Mouse (Mus musculus): Measurements from ENCODE around the gene Atg4a-ps. TPM values are rescaled to one million over a fixed set of nuclear protein-coding genes. Genes with fewer than 3 reads are reported as not detected.

The Atg4a-ps gene
- polyA plus RNA-seq, 1 experiment from 2014 or later, result 0.09 TPM

DNA sequence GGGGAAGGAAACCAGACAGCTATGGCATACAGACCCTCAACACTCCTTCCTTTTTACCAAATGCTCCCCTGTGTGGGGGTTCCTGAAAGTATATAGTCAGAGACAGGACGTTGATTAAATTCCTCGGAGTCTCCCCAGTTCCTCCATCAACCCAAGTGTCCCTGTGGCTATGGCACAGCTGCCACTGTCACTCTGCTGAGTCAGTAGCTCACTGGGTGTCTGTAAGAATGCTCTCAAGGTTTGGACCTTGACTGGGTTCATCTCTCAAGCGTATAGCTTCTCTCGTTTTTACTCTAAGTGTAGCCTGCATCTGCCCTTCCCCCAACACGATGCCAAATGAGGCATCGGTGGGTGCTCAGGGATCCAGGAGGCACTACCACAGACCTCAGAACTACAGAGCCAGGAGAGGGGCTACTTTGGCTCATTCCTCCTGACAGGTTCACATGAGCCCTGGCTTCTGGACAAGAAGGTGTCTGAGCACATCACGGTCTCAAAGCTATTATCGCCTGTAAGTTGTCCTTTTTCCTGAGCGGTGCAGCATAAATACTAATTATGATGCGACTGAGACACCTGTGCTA, 21.9 kb downstream of the Atg4a-ps start:
- no peaks in the 10 kb centered on the region for H3K27me3 ChIP-seq (ENCODE audit: control insufficient read depth, insufficient read depth, low read length)
- H3K36me3 ChIP-seq (ENCODE audit: control insufficient read depth, insufficient read depth, low read length), result no peaks in the 10 kb centered on the region
- H3K9me3 ChIP-seq (replicated peaks; ENCODE audit: control insufficient read depth, low read length), result no peaks in the 10 kb centered on the region; the same call in 1 of the 2 replicates
- H3K4me1 ChIP-seq (ENCODE audit: control insufficient read depth, insufficient read depth, low read length), result no peaks in the 10 kb centered on the region
- ATAC-seq (replicated peaks; ENCODE audit: insufficient number of reproducible peaks, low FRiP score, low TSS enrichment), result no peak
- H3K4me3 ChIP-seq (ENCODE audit: low read depth, low read length), result no peak overlapping the region
- WGBS (ENCODE audit: insufficient replicate concordance), result 83% methylated on average over 10 of the region's 10 CpGs
- H3K9ac ChIP-seq (ENCODE audit: low read depth, low read length), result no peak overlapping the region
- H3K4me2 ChIP-seq, result no peak overlapping the region
- no peak overlapping the region for H3K27ac ChIP-seq (ENCODE audit: low read depth, low read length)

DNA sequence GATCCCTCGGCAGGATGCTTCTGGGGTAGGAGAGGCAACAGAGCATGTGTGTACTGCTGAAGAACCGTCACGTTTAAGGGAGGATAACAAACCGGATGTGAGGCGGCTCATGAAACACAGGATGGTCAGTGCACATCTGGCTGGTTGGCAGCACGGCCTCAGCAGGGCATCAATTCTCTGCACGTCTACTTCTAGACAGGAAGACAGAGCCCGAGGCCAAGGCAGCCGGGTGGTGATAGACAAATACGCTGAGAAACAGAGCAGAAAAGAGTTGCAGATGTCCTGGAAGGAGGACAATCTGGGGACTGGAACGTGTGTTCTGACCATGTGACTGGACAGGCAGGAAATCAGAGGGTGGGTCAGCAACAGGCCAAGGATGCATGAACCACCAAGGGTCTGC, 25.8 kb downstream of the Atg4a-ps start:
- 60% methylated on average over 11 of the region's 11 CpGs for WGBS (ENCODE audit: insufficient replicate concordance)
- H3K9ac ChIP-seq (ENCODE audit: low read depth, low read length), result no peak overlapping the region
- H3K4me1 ChIP-seq (ENCODE audit: control insufficient read depth, insufficient read depth, low read length), result no peaks in the 10 kb centered on the region
- no peaks in the 10 kb centered on the region for H3K27me3 ChIP-seq (ENCODE audit: control insufficient read depth, insufficient read depth, low read length)
- no peaks in the 10 kb centered on the region for H3K36me3 ChIP-seq (ENCODE audit: control insufficient read depth, insufficient read depth, low read length)
- H3K9me3 ChIP-seq (replicated peaks; ENCODE audit: control insufficient read depth, low read length), result no peaks in the 10 kb centered on the region
- no peak overlapping the region for H3K4me3 ChIP-seq (ENCODE audit: low read depth, low read length)
- no peak for ATAC-seq (replicated peaks; ENCODE audit: insufficient number of reproducible peaks, low FRiP score, low TSS enrichment)
- H3K4me2 ChIP-seq, result no peak overlapping the region
- H3K27ac ChIP-seq (ENCODE audit: low read depth, low read length), result no peak overlapping the region

DNA sequence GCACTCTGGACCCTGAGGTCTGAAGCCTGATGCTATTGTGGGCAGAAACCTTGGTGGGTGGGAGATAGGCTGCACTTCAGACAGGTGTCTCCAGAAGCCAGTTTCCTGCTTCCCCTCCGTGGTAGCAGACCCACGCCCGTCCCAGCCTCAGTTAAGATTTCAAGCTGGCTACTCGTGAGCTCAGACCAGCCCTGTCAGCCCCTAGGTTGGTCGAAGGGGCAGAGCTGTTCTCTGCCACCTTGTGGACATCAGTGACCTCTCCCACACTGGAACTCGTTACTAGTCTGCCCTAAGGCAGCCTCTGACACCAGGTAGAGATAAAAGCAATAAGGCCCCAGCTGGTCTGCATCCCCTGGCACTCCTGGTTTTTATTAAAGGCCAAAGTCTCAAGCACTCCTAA, 28.9 kb downstream of the Atg4a-ps start:
- 27% methylated on average over 6 of the region's 6 CpGs for WGBS (ENCODE audit: insufficient replicate concordance)

DNA sequence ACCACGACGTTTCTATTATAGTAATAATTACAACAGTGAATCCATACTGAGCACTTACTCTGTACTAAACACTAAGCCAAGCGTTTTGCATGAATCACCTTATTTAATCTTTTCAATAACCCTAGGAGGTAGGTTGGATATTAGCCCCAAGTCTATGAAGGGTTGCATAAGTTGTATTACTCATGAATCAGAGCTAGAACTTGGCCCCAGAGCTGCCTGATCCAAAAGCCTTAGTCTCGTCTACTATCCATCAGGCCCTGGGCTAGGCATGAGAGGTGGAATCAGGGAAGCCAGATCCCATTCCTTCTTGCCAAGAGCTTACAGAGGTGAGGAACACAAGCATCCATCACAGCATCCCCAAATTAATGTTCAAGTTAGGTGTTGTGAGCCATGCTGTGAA, 30.2 kb downstream of the Atg4a-ps start:
- Histone ChIP-seq H3K4me3 (ENCODE audit: low read depth, low read length) (no peak overlapping the region), H3K4me2 (no peak overlapping the region), H3K9ac (ENCODE audit: low read depth, low read length) (no peak overlapping the region), H3K9me3 (replicated peaks; ENCODE audit: control insufficient read depth, low read length) (no peaks in the 10 kb centered on the region), H3K27ac (ENCODE audit: low read depth, low read length) (no peak overlapping the region), H3K36me3 (ENCODE audit: control insufficient read depth, insufficient read depth, low read length) (no peaks in the 10 kb centered on the region), H3K27me3 (ENCODE audit: control insufficient read depth, insufficient read depth, low read length) (no peaks in the 10 kb centered on the region), H3K4me1 (ENCODE audit: control insufficient read depth, insufficient read depth, low read length) (no peaks in the 10 kb centered on the region)
- no peak for ATAC-seq (replicated peaks; ENCODE audit: insufficient number of reproducible peaks, low FRiP score, low TSS enrichment)
- WGBS (ENCODE audit: insufficient replicate concordance), result 76% methylated on average over 4 of the region's 4 CpGs

More for the DNA sequence above, 28.9 kb downstream of the Atg4a-ps start:
- Histone ChIP-seq H3K36me3 (ENCODE audit: control insufficient read depth, insufficient read depth, low read length) (no peaks in the 10 kb centered on the region), H3K27ac (ENCODE audit: low read depth, low read length) (no peak overlapping the region), H3K4me1 (ENCODE audit: control insufficient read depth, insufficient read depth, low read length) (no peaks in the 10 kb centered on the region), H3K4me2 (no peak overlapping the region), H3K27me3 (ENCODE audit: control insufficient read depth, insufficient read depth, low read length) (no peaks in the 10 kb centered on the region), H3K4me3 (ENCODE audit: low read depth, low read length) (no peak overlapping the region), H3K9me3 (replicated peaks; ENCODE audit: control insufficient read depth, low read length) (no peaks in the 10 kb centered on the region), H3K9ac (ENCODE audit: low read depth, low read length) (no peak overlapping the region)
- no peak for ATAC-seq (replicated peaks; ENCODE audit: insufficient number of reproducible peaks, low FRiP score, low TSS enrichment)

DNA sequence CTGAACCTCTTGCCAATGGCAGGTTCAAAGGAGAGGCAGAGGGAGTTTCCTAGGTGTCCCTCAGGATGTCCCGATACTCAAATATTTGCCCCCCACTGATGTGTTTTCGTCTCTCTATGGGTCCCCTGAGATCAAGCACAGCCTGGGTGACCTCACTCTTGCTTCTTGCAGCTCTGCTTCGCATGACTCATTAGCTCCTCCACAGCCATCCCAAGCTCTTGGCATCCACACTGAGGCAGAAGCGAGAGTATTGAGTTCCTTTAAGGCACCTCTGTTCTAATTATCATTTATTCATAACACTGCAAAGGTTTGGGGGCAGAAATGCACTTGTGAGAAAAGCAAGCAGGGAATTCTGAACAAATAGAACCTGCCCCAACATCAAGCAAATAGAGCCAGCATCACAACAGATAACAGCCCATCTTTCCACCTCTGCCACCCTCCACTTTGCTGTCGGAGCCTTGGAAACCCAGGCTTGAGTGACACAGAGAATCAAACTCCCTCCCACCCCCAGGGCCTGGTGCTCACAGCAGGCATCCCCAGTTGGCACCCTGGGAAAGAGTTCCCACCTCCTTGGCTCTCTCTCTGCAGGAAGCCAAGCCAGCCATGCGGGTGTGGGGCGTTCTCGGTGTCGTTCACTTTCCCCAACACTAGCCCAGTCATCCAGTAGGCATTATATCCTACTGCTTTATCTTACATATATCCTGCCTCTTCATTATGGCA, 33.1 kb downstream of the Atg4a-ps start:
- H3K4me2 ChIP-seq, result no peak overlapping the region
- no peak overlapping the region for H3K4me3 ChIP-seq (ENCODE audit: low read depth, low read length)
- H3K36me3 ChIP-seq (ENCODE audit: control insufficient read depth, insufficient read depth, low read length), result no peaks in the 10 kb centered on the region
- H3K27ac ChIP-seq (ENCODE audit: low read depth, low read length), result no peak overlapping the region
- no peaks in the 10 kb centered on the region for H3K4me1 ChIP-seq (ENCODE audit: control insufficient read depth, insufficient read depth, low read length)
- ATAC-seq (replicated peaks; ENCODE audit: insufficient number of reproducible peaks, low FRiP score, low TSS enrichment), result no peak
- H3K9me3 ChIP-seq (replicated peaks; ENCODE audit: control insufficient read depth, low read length), result no peaks in the 10 kb centered on the region
- 50% methylated on average over 9 of the region's 9 CpGs for WGBS (ENCODE audit: insufficient replicate concordance)
- no peak overlapping the region for H3K9ac ChIP-seq (ENCODE audit: low read depth, low read length)
- H3K27me3 ChIP-seq (ENCODE audit: control insufficient read depth, insufficient read depth, low read length), result no peaks in the 10 kb centered on the region

DNA sequence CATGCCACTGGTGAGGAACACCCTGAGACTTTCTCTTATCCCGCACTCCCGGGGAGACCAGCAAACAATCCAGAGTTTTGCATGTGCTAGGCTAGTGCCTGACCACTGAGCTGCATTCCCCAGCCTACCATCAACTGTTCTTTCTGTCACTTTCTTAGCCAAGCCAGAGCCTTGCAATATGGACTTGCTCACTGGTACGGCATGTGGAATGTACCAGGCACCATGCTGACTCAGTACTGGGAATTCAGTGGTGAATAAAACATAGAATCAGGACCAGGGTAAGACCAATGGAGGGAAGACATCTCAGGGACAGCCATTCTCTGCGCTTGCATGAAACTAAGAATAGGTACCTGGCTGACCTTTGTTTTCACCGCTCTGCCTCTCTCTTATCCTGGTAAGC, 35.6 kb downstream of the Atg4a-ps start:
- no peak for ATAC-seq (replicated peaks; ENCODE audit: insufficient number of reproducible peaks, low FRiP score, low TSS enrichment)
- no peaks in the 10 kb centered on the region for H3K27me3 ChIP-seq (ENCODE audit: control insufficient read depth, insufficient read depth, low read length)
- no peaks in the 10 kb centered on the region for H3K9me3 ChIP-seq (replicated peaks; ENCODE audit: control insufficient read depth, low read length)
- no peak overlapping the region for H3K4me3 ChIP-seq (ENCODE audit: low read depth, low read length)
- no peak overlapping the region for H3K4me2 ChIP-seq
- H3K4me1 ChIP-seq (ENCODE audit: control insufficient read depth, insufficient read depth, low read length), result no peaks in the 10 kb centered on the region
- no peak overlapping the region for H3K9ac ChIP-seq (ENCODE audit: low read depth, low read length)
- 82% methylated on average over 5 of the region's 5 CpGs for WGBS (ENCODE audit: insufficient replicate concordance)
- H3K36me3 ChIP-seq (ENCODE audit: control insufficient read depth, insufficient read depth, low read length), result no peaks in the 10 kb centered on the region
- no peak overlapping the region for H3K27ac ChIP-seq (ENCODE audit: low read depth, low read length)

DNA sequence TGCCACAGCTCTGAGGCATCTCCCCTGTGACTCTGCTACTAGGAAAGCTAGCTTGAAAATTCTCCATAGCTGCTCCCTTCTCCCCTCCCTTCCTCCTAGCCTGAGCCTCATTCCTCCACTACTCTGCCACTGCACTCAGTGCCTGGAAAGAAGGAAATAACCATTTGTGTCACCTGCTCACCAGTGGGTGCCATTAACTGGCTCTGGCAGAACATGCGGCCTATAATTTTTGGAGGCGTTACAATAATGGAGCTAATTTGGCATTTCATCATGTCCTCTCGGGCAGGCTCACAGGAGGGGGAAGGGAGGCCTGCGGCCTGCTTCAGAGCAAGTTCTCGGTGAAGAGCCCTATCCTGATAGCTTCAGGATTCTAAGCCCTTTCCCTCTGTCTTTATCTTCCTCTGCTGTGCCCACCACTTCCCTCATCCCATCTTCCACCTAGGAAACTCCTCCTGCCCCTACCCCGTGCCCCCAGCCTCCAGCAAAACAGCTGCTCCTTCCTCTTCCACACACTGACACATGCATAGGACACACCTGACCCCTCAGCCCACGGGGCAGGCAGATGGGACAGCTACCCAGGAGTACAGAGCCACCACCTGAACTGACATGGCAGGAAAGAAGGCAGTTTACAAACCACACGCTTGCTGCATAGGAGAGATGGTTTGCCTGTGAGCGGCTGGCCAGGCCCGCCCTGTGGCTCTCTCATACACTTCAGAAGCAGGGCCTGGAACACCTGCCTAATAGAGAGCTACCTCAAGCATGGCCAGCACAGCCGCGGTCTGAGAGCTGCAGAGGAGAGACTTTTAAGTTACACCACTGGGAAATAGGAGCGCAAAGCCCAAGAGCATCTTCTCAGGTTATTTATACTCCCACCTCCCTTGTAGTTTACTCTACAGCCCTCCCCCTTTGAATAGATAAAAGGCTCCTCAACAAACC, 38.9 kb downstream of the Atg4a-ps start:
- no peaks in the 10 kb centered on the region for H3K9me3 ChIP-seq (replicated peaks; ENCODE audit: control insufficient read depth, low read length)
- no peaks in the 10 kb centered on the region for H3K4me1 ChIP-seq (ENCODE audit: control insufficient read depth, insufficient read depth, low read length)
- H3K27ac ChIP-seq (ENCODE audit: low read depth, low read length), result no peak overlapping the region
- H3K9ac ChIP-seq (ENCODE audit: low read depth, low read length), result no peak overlapping the region
- ATAC-seq (replicated peaks; ENCODE audit: insufficient number of reproducible peaks, low FRiP score, low TSS enrichment), result no peak
- H3K27me3 ChIP-seq (ENCODE audit: control insufficient read depth, insufficient read depth, low read length), result no peaks in the 10 kb centered on the region
- no peak overlapping the region for H3K4me2 ChIP-seq
- 73% methylated on average over 13 of the region's 13 CpGs for WGBS (ENCODE audit: insufficient replicate concordance)
- H3K36me3 ChIP-seq (ENCODE audit: control insufficient read depth, insufficient read depth, low read length), result no peaks in the 10 kb centered on the region
- H3K4me3 ChIP-seq (ENCODE audit: low read depth, low read length), result no peak overlapping the region

DNA sequence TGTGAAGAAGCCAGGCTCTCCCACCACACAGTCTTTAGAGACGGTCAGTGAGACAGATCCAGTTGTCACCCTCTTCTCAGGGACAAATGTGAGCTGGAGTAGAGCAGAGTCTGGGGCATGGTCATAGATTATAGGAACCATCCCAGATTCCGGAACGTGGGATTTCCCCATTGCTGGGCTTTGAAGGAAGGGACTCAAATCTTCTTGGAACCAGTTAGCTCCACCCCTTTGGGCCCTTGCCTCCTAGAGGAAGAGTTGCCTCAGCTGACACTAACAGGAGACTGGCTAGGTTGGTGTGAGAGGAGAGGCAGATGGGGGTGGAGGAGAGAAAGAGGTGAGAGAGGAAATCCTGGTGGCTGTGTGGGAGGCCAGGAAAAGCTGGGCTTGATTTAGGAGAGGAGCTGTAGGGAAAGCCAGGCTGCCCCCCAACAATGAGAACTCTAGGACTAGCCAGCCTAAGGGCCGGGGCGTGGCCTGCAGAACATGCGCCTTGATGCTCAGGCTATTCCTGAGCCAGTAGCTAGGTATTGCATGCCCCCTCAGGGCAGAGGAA, 39.7 kb downstream of the Atg4a-ps start:
- H3K36me3 ChIP-seq (ENCODE audit: control insufficient read depth, insufficient read depth, low read length), result no peaks in the 10 kb centered on the region
- no peak overlapping the region for H3K4me3 ChIP-seq (ENCODE audit: low read depth, low read length)
- H3K27ac ChIP-seq (ENCODE audit: low read depth, low read length), result no peak overlapping the region
- H3K4me1 ChIP-seq (ENCODE audit: control insufficient read depth, insufficient read depth, low read length), result no peaks in the 10 kb centered on the region
- 76% methylated on average over 6 of the region's 6 CpGs for WGBS (ENCODE audit: insufficient replicate concordance)
- no peak overlapping the region for H3K4me2 ChIP-seq
- no peak for ATAC-seq (replicated peaks; ENCODE audit: insufficient number of reproducible peaks, low FRiP score, low TSS enrichment)
- no peaks in the 10 kb centered on the region for H3K9me3 ChIP-seq (replicated peaks; ENCODE audit: control insufficient read depth, low read length)
- H3K9ac ChIP-seq (ENCODE audit: low read depth, low read length), result no peak overlapping the region
- no peaks in the 10 kb centered on the region for H3K27me3 ChIP-seq (ENCODE audit: control insufficient read depth, insufficient read depth, low read length)

Measured in heart, embryonic 11.5 days (tissue).